Mouse (Mus musculus) forebrain, embryonic 12.5 days (tissue): ENCODE results near the gene Hddc3. TPM values are rescaled to one million over a fixed set of nuclear protein-coding genes. Genes with fewer than 3 reads are reported as not detected.
"Not testable (repeated sequence)": the region's sequence is repeated elsewhere in the genome, so short reads cannot be mapped to it uniquely, and the experiment has no call there.

ENCODE experiments used
- ATAC-seq: fragments of 200-750 bp; cut with Nextera tagmentation; 2 replicates; pipeline ENCODE4 v1.8.0; 2017; ENCODE audit warnings: moderate TSS enrichment; ENCODE audit not compliant: low FRiP score
- H3K27ac ChIP-seq: fragments of 300-500 bp; sonication (generic); 2 replicates; pipeline ENCODE4 v1.5.1; 2016; ENCODE audit warnings: mild to moderate bottlenecking
- H3K27me3 ChIP-seq: fragments of 300-500 bp; sonication (generic); 2 replicates; pipeline ENCODE4 v1.6.1; 2016; ENCODE audit warnings: mild to moderate bottlenecking
- H3K36me3 ChIP-seq: fragments of 300-500 bp; sonication (generic); replicated peaks from 2 replicates; pipeline ENCODE4 v1.6.1; 2016; ENCODE audit warnings: mild to moderate bottlenecking
- H3K4me1 ChIP-seq: fragments of 300-500 bp; sonication (generic); 2 replicates; pipeline ENCODE4 v1.6.1; 2016
- H3K4me2 ChIP-seq: fragments of 300-500 bp; sonication (generic); 2 replicates; pipeline ENCODE4 v1.6.1; 2016; ENCODE audit warnings: mild to moderate bottlenecking, moderate library complexity
- H3K4me3 ChIP-seq: fragments of 300-500 bp; sonication (generic); replicated peaks from 2 replicates; pipeline ENCODE4 v1.5.1; 2016; ENCODE audit warnings: mild to moderate bottlenecking
- H3K9ac ChIP-seq: fragments of 300-500 bp; sonication (generic); 2 replicates; pipeline ENCODE4 v1.6.1; 2016; ENCODE audit warnings: mild to moderate bottlenecking
- H3K9me3 ChIP-seq: fragments of 300-500 bp; sonication (generic); 2 replicates; pipeline ENCODE4 v1.6.1; 2016
- WGBS: fragments of 180-500 bp; shearing (Covaris S2); methylation state at CpG from one replicate; pipeline ENCODE4 v1.1.7; 2016; 5-methylcytosine and 5-hydroxymethylcytosine counted together
- polyA plus RNA-seq: library from polyadenylated mRNA; unstranded; fragments of >200 nt; fragmentation: Nextera tagmentation; extraction: Ambion mirVana; gene quantifications from 2 replicates; pipeline ENCODE4 v1.2.1, GENCODE M21; 2016

Gene Hddc3
- polyA plus RNA-seq, 1 experiment from 2014 or later = 24.4 TPM

- Histone ChIP-seq H3K27ac (no peak overlapping the region), H3K4me3 (no peak overlapping the region), H3K27me3 (no peaks in the 10 kb centered on the region), H3K9me3 (no peaks in the 10 kb centered on the region), H3K4me1 (peaks cover 16% of the 10 kb centered on the region), H3K36me3 (peaks cover 63% of the 10 kb centered on the region), H3K9ac (0 out of 2 replicates have a peak overlapping the region, but pooled peaks have one; percentile 7), H3K4me2 (no peak overlapping the region)
- ATAC-seq = no peak
- WGBS = 98% methylated on average over 4 of the region's 4 CpGs
Measured at GRCm38 (mm10) chr7:80318670-80319069, 24.2 kb upstream of the Hddc3 start.

DNA sequence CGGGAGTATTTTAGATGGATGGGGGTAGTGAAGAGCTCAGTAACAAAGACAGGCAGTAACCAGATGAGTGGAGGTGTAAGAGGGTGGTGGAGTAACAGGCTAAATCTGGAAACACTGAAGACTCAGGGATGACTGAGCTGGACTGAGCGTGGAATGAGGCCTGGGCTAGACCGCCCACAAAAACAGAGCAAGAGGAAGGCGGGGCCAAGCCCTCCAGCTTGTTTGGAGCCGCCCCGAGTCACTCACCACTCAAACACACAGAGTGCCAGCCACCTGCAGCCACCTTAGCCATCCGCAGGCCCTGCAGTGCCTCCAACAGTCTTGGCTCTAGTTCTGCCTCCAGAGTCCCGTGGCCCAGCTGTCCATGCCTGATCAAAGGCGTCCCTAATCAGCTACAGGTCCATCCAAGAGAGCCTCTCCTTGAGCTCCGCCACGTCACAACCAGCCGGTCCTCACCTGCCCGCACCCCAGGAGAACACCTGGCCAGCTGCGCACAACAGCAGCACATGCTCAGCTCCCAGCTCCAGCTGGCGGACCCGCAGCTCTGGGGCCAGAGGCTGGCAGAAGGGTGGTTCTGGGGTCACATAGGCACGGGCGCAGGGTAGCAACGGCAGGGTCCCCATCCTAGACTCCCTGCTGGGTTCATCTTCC lies 22.9 kb upstream of the Hddc3 start:
- Histone ChIP-seq H3K4me2 (no peak overlapping the region), H3K4me3 (no peak overlapping the region), H3K4me1 (peaks cover 17% of the 10 kb centered on the region), H3K27ac (0 out of 2 replicates have a peak overlapping the region, but pooled peaks have one; percentile 25), H3K9ac (no peak overlapping the region; the same call in 1 of the 2 replicates), H3K36me3 (peaks cover 51% of the 10 kb centered on the region), H3K27me3 (no peaks in the 10 kb centered on the region), H3K9me3 (no peaks in the 10 kb centered on the region)
- 87% methylated on average over 19 of the region's 19 CpGs for WGBS
- ATAC-seq = no peak

- 22% methylated on average over 8 of the region's 8 CpGs for WGBS
- no peaks in the 10 kb centered on the region for H3K27me3 ChIP-seq
Measured at GRCm38 (mm10) chr7:80323336-80323735, 19.6 kb upstream of the Hddc3 start.

GRCm38 (mm10) chr7:80324043-80324815 lies 18.7 kb upstream of the Hddc3 start, which contains the start of gene Rccd1:
Rccd1 (minus strand) TSS chr7:80324454.
- Histone ChIP-seq H3K4me2 (peak within 1 kb of the TSS; percentile 83), H3K9ac (peak within 1 kb of the TSS; percentile 61), H3K27me3 (no peaks in the 10 kb centered on the region), H3K9me3 (no peaks in the 10 kb centered on the region), H3K27ac (peak within 1 kb of the TSS; percentile 86), H3K4me1 (peaks cover 22% of the 10 kb centered on the region), H3K36me3 (peaks cover 60% of the 10 kb centered on the region), H3K4me3 (peak within 1 kb of the TSS; percentile 64)
- peak; percentile 99 for ATAC-seq
- 2% methylated on average over 38 of the region's 38 CpGs for WGBS

More at GRCm38 (mm10) chr7:80323336-80323735, 19.6 kb upstream of the Hddc3 start:
- Histone ChIP-seq H3K36me3 (peaks cover 59% of the 10 kb centered on the region), H3K4me1 (peaks cover 22% of the 10 kb centered on the region), H3K4me2 (peak overlapping the region; percentile 83), H3K9me3 (no peaks in the 10 kb centered on the region), H3K27ac (peak overlapping the region; percentile 86), H3K4me3 (peak overlapping the region; percentile 64), H3K9ac (peak overlapping the region; percentile 61)
- ATAC-seq = no peak

- ATAC-seq, H3K4me3 ChIP-seq, H3K27me3 ChIP-seq, H3K9ac ChIP-seq, H3K9me3 ChIP-seq: not testable (repeated sequence)
- Histone ChIP-seq H3K4me2 (peak overlapping the region; percentile 83; the same call in 1 of the 2 replicates), H3K36me3 (peaks cover 60% of the 10 kb centered on the region), H3K4me1 (peaks cover 22% of the 10 kb centered on the region), H3K27ac (0 out of 2 replicates have a peak overlapping the region, but pooled peaks have one; percentile 25)
- WGBS = 55% methylated on average over 5 of the region's 5 CpGs
Measured at GRCm38 (mm10) chr7:80324816-80325119, 18.1 kb upstream of the Hddc3 start.

DNA sequence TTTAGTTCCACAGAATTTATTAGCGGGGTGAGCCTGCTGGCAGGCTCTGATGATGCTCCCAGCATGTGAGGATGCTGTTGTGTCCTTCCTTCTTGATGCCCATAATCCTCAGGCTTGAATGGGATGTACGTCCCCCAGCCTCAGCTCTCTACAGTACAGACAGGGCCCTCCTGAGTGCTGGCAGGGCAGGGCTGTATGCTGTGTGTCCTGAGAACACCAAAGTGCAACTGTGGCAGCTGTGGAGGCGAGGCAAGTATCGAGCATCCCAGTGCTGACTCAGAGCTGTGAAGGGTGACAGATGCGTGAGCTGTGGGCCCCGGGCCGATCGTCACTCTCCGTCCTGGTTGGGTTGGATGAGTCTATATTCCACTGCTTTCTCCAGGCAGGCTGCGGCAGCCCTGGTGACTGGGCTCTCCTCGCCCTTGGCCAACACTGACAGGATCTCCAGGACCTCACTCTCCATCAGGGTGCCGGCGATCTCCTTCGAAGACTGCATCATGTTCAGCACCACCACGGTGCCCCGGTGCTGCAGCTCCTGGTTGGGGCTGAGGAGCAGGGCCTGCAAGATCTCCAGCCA lies 17.5 kb upstream of the Hddc3 start:
- Histone ChIP-seq H3K9ac (no peak overlapping the region), H3K4me1 (peaks cover 22% of the 10 kb centered on the region), H3K27ac (0 out of 2 replicates have a peak overlapping the region, but pooled peaks have one; percentile 25), H3K4me2 (no peak overlapping the region), H3K9me3 (no peaks in the 10 kb centered on the region), H3K36me3 (peaks cover 61% of the 10 kb centered on the region), H3K27me3 (no peaks in the 10 kb centered on the region), H3K4me3 (no peak overlapping the region)
- no peak for ATAC-seq
- 96% methylated on average over 16 of the region's 16 CpGs for WGBS

- H3K4me2 ChIP-seq = no peak overlapping the region
- no peaks in the 10 kb centered on the region for H3K9me3 ChIP-seq
- peaks cover 61% of the 10 kb centered on the region for H3K36me3 ChIP-seq
- no peaks in the 10 kb centered on the region for H3K27me3 ChIP-seq
- 97% methylated on average over 19 of the region's 19 CpGs for WGBS
- H3K9ac ChIP-seq = no peak overlapping the region
- H3K4me3 ChIP-seq = no peak overlapping the region
- H3K27ac ChIP-seq = no peak overlapping the region
- peaks cover 22% of the 10 kb centered on the region for H3K4me1 ChIP-seq
- ATAC-seq = no peak
Measured at GRCm38 (mm10) chr7:80326076-80326475, 16.8 kb upstream of the Hddc3 start.

- peaks cover 98% of the 10 kb centered on the region for H3K36me3 ChIP-seq
- no peaks in the 10 kb centered on the region for H3K27me3 ChIP-seq
- ATAC-seq = no peak
- no peak overlapping the region for H3K9ac ChIP-seq
- H3K4me2 ChIP-seq = no peak overlapping the region
- no peak overlapping the region for H3K4me3 ChIP-seq
- 93% methylated on average over 8 of the region's 8 CpGs for WGBS
- no peaks in the 10 kb centered on the region for H3K9me3 ChIP-seq
- H3K4me1 ChIP-seq = peaks cover 2% of the 10 kb centered on the region
- no peak overlapping the region for H3K27ac ChIP-seq
Measured at GRCm38 (mm10) chr7:80330278-80330677, 12.6 kb upstream of the Hddc3 start.

DNA sequence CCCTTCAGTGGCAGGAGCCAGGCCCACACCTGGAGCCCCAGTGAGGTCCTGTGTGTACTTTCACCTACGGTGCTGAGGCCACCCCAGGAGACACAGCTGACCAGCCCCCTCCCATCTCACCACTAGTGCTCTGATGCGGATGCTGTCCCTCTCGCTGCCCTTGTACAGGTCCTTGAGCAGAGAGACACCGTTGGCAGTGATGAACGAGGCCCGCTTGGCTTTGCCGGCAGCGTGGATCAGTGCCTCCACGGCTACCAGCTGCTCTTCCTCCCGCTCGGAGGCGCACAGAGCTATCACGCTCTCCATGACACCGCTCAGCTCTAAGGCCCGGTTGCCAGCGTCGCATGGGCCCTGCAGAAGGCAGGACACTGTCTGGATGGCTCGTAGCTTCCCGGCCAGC lies 11.5 kb upstream of the Hddc3 start:
- ATAC-seq = no peak
- H3K9ac ChIP-seq = no peak overlapping the region
- H3K27me3 ChIP-seq = no peaks in the 10 kb centered on the region
- H3K4me2 ChIP-seq = no peak overlapping the region
- peaks cover 98% of the 10 kb centered on the region for H3K36me3 ChIP-seq
- H3K4me1 ChIP-seq = no peaks in the 10 kb centered on the region
- WGBS = 98% methylated on average over 19 of the region's 19 CpGs
- H3K4me3 ChIP-seq = no peak overlapping the region
- H3K9me3 ChIP-seq = no peaks in the 10 kb centered on the region
- H3K27ac ChIP-seq = no peak overlapping the region

- H3K36me3 ChIP-seq = peaks cover 80% of the 10 kb centered on the region
- no peaks in the 10 kb centered on the region for H3K27me3 ChIP-seq
- 92% methylated on average over 4 of the region's 4 CpGs for WGBS
Measured at GRCm38 (mm10) chr7:80334848-80335247, 8.1 kb upstream of the Hddc3 start.

GRCm38 (mm10) chr7:80336932-80337331 lies 6.0 kb upstream of the Hddc3 start:
- H3K27me3 ChIP-seq = no peaks in the 10 kb centered on the region
- H3K4me2 ChIP-seq = no peak overlapping the region
- 96% methylated on average over 3 of the region's 3 CpGs for WGBS

More at GRCm38 (mm10) chr7:80334848-80335247, 8.1 kb upstream of the Hddc3 start:
- peaks cover 20% of the 10 kb centered on the region for H3K4me1 ChIP-seq
- no peak for ATAC-seq
- no peak overlapping the region for H3K4me3 ChIP-seq
- no peak overlapping the region for H3K9ac ChIP-seq
- no peak overlapping the region for H3K4me2 ChIP-seq
- H3K27ac ChIP-seq = no peak overlapping the region
- H3K9me3 ChIP-seq = no peaks in the 10 kb centered on the region

DNA sequence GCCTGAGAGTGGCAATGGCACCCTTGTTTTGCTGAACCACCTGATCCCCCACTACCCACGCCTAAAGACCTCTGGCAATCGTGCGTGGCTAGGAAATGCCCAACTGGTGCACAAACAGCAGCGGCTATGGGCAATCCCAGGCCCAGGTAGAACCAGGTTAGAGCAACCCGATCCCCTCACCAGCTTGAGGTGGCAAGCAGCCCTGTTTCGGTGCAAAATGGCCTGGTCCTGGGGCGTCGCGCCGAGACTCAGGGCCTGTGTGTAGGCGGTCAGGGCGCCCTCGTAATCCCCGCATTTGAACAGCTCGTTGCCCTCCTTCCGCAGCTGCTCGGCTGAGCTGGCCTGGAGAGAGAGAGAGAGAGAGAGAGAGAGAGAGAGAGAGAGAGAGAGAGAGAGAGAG lies 3.5 kb upstream of the Hddc3 start:
- Histone ChIP-seq H3K4me2 (peak overlapping the region; percentile 90), H3K9ac (peak overlapping the region; percentile 77), H3K27me3 (no peaks in the 10 kb centered on the region), H3K4me1 (peaks cover 50% of the 10 kb centered on the region), H3K36me3 (peaks cover 35% of the 10 kb centered on the region), H3K27ac (peak overlapping the region; percentile 71), H3K9me3 (no peaks in the 10 kb centered on the region), H3K4me3 (peak overlapping the region; percentile 67)
- ATAC-seq = no peak
- WGBS = 10% methylated on average over 17 of the region's 17 CpGs

More at GRCm38 (mm10) chr7:80336932-80337331, 6.0 kb upstream of the Hddc3 start:
- Histone ChIP-seq H3K9ac (no peak overlapping the region), H3K36me3 (peaks cover 59% of the 10 kb centered on the region), H3K4me1 (peaks cover 36% of the 10 kb centered on the region), H3K27ac (no peak overlapping the region), H3K9me3 (no peaks in the 10 kb centered on the region), H3K4me3 (no peak overlapping the region)
- no peak for ATAC-seq
